Mouse (Mus musculus) heart, adult 2 months (tissue): ENCODE data around the gene Ralbp1. TPM values are rescaled to one million over a fixed set of nuclear protein-coding genes. Genes with fewer than 3 reads are reported as not detected.

ENCODE experiments used
- DNase-seq, 2 experiments: peaks; one replicate each; pipeline ENCODE4 v3.0.0; 2021
- H3K27ac ChIP-seq: fragments of 200-600 bp; 2 replicates; pipeline ENCODE4 v1.8.1; 2022
- H3K27me3 ChIP-seq: fragments of 200-500 bp; 2 replicates; pipeline ENCODE4 v1.6.1; 2012; ENCODE audit warnings: mild to moderate bottlenecking, low read length, inconsistent platforms, mixed read lengths; ENCODE audit not compliant: control insufficient read depth, insufficient read depth
- H3K36me3 ChIP-seq: fragments of 200-500 bp; 2 replicates; pipeline ENCODE4 v1.6.1; 2012; ENCODE audit warnings: low read length, inconsistent platforms; ENCODE audit not compliant: control insufficient read depth, insufficient read depth
- H3K4me1 ChIP-seq: fragments of 200-500 bp; 2 replicates; pipeline ENCODE4 v1.6.1; 2011; ENCODE audit warnings: low read length; ENCODE audit not compliant: control insufficient read depth, insufficient read depth
- H3K4me3 ChIP-seq: fragments of 200-600 bp; 2 replicates; pipeline ENCODE4 v1.8.1; 2022
- H3K79me2 ChIP-seq: fragments of 200-500 bp; replicated peaks from 2 replicates; pipeline ENCODE4 v1.6.1; 2012; ENCODE audit warnings: mild to moderate bottlenecking, inconsistent platforms, low read length, moderate library complexity, mixed read lengths; ENCODE audit not compliant: control insufficient read depth, insufficient read depth
- H3K9ac ChIP-seq: fragments of 200-500 bp; 2 replicates; pipeline ENCODE4 v1.6.1; 2012; ENCODE audit warnings: low read depth, mild to moderate bottlenecking, control low read depth, inconsistent platforms, low read length, mixed read lengths
- CTCF ChIP-seq: fragments of 200-600 bp; IDR thresholded peaks from 2 replicates; pipeline ENCODE4 v1.8.1; 2022; ENCODE audit warnings: antibody characterized with exemption, mild to moderate bottlenecking, moderate library complexity
- EP300 ChIP-seq: fragments of 200-500 bp; IDR thresholded peaks from 2 replicates; pipeline ENCODE4 v1.6.1; 2011; ENCODE audit warnings: low read depth, low read length, control low read depth; ENCODE audit not compliant: insufficient read depth
- POLR2A ChIP-seq: fragments of 200-500 bp; IDR thresholded peaks from 2 replicates; pipeline ENCODE4 v1.6.1; 2011; ENCODE audit warnings: mild to moderate bottlenecking, low read depth, low read length, control low read depth; ENCODE audit not compliant: insufficient read depth
- WGBS: fragments of 180-500 bp; shearing (Covaris S2); methylation state at CpG from one replicate; pipeline ENCODE4 v1.1.7; 2018; 5-methylcytosine and 5-hydroxymethylcytosine counted together
- intact Hi-C: fragments of 180-260 bp; cut with DNase I; formaldehyde crosslinking; loops from one replicate; pipeline ENCODE4 v1.15.1; 2025
- polyA plus RNA-seq: library from polyadenylated mRNA; depleted of rRNA; stranded (reverse); fragments of >200 nt; gene quantifications from 2 replicates; pipeline ENCODE4 v1.2.3, GENCODE M21; 2012
- total RNA-seq, 2 experiments: library from RNA; stranded (reverse); gene quantifications; 2 replicates each; pipeline ENCODE4 v1.2.3; 2021

Ralbp1 gene
- total and polyA plus RNA-seq, 3 experiments, result 16.5 to 39.1 (median 36.0) TPM

- intact Hi-C loops, result no loop called here
- 84% methylated on average over 4 of the region's 4 CpGs for WGBS
- Histone ChIP-seq H3K4me1 (peaks cover 5% of the 10 kb centered on the region), H3K27ac (no peak overlapping the region), H3K4me3 (no peak overlapping the region), H3K36me3 (no peaks in the 10 kb centered on the region), H3K9ac (no peak overlapping the region), H3K27me3 (no peaks in the 10 kb centered on the region), H3K79me2 (peaks cover 9% of the 10 kb centered on the region)
- TF ChIP-seq POLR2A (no peak), EP300 (no peak), CTCF (no peak)
- no peak for DNase-seq
Observed at GRCm38 (mm10) chr17:65873156-65873555, 12.4 kb downstream of the Ralbp1 start.

- no peak overlapping the region for H3K9ac ChIP-seq
- intact Hi-C loops, result no loop called here
- H3K27me3 ChIP-seq, result no peaks in the 10 kb centered on the region
- peaks cover 13% of the 10 kb centered on the region for H3K79me2 ChIP-seq
- DNase-seq, result peak in 1 of 2 experiments; percentile 23
- WGBS, result 46% methylated on average over 6 of the region's 6 CpGs
- no peak overlapping the region for H3K4me3 ChIP-seq
- TF ChIP-seq EP300, result no peak
- TF ChIP-seq POLR2A, result no peak
- TF ChIP-seq CTCF, result peak; percentile 74
- no peak overlapping the region for H3K27ac ChIP-seq
- peaks cover 5% of the 10 kb centered on the region for H3K4me1 ChIP-seq
- H3K36me3 ChIP-seq, result no peaks in the 10 kb centered on the region
Observed at GRCm38 (mm10) chr17:65872652-65873051, 12.9 kb downstream of the Ralbp1 start.

GRCm38 (mm10) chr17:65872051-65872450 lies 13.5 kb downstream of the Ralbp1 start:
- H3K27ac ChIP-seq, result no peak overlapping the region; the same call in 1 of the 2 replicates
- H3K27me3 ChIP-seq, result no peaks in the 10 kb centered on the region
- H3K9ac ChIP-seq, result no peak overlapping the region
- TF ChIP-seq CTCF (no peak), POLR2A (no peak), EP300 (no peak)
- no peaks in the 10 kb centered on the region for H3K36me3 ChIP-seq
- no peak for DNase-seq
- H3K4me3 ChIP-seq, result no peak overlapping the region
- peaks cover 5% of the 10 kb centered on the region for H3K4me1 ChIP-seq
- peaks cover 14% of the 10 kb centered on the region for H3K79me2 ChIP-seq
- intact Hi-C loops, result no loop called here
- 45% methylated on average over 6 of the region's 6 CpGs for WGBS

- intact Hi-C loops, result loop anchor here (2.0 kb wide), 1 partner anchor 91 kb away; no protein-coding TSS in a partner anchor
- no peak overlapping the region for H3K4me3 ChIP-seq
Observed at GRCm38 (mm10) chr17:65871641-65872041, 14.0 kb downstream of the Ralbp1 start.

GRCm38 (mm10) chr17:65870146-65870545 lies 15.5 kb downstream of the Ralbp1 start:
- Histone ChIP-seq H3K4me3 (no peak overlapping the region), H3K27me3 (no peaks in the 10 kb centered on the region), H3K27ac (no peak overlapping the region), H3K79me2 (peaks cover 11% of the 10 kb centered on the region), H3K36me3 (no peaks in the 10 kb centered on the region), H3K9ac (no peak overlapping the region), H3K4me1 (peaks cover 5% of the 10 kb centered on the region)
- DNase-seq, result peak; percentile 67 to 82
- intact Hi-C loops, result loop anchor here (2.0 kb wide), 1 partner anchor 93 kb away; no protein-coding TSS in a partner anchor
- WGBS, result 42% methylated on average over 4 of the region's 4 CpGs
- TF ChIP-seq CTCF, result peak; percentile 89
- TF ChIP-seq POLR2A, result no peak
- TF ChIP-seq EP300, result 0 out of 2 replicates have a peak, but pooled peaks have one; percentile 58

More at GRCm38 (mm10) chr17:65871641-65872041, 14.0 kb downstream of the Ralbp1 start:
- no peak for DNase-seq
- Histone ChIP-seq H3K27ac (no peak overlapping the region; the same call in 1 of the 2 replicates), H3K4me1 (peaks cover 5% of the 10 kb centered on the region), H3K27me3 (no peaks in the 10 kb centered on the region), H3K79me2 (peaks cover 11% of the 10 kb centered on the region), H3K36me3 (no peaks in the 10 kb centered on the region), H3K9ac (no peak overlapping the region)
- WGBS, result 34% methylated on average over 5 of the region's 5 CpGs
- TF ChIP-seq EP300 (no peak), CTCF (no peak), POLR2A (no peak)

- 90% methylated on average over 10 of the region's 10 CpGs for WGBS
Observed at GRCm38 (mm10) chr17:65869720-65870119, 15.9 kb downstream of the Ralbp1 start.

More at GRCm38 (mm10) chr17:65869720-65870119, 15.9 kb downstream of the Ralbp1 start:
- Histone ChIP-seq H3K4me1 (peaks cover 7% of the 10 kb centered on the region), H3K9ac (no peak overlapping the region), H3K27ac (no peak overlapping the region), H3K4me3 (no peak overlapping the region), H3K36me3 (no peaks in the 10 kb centered on the region), H3K79me2 (peaks cover 11% of the 10 kb centered on the region), H3K27me3 (no peaks in the 10 kb centered on the region)
- no peak for TF ChIP-seq CTCF
- no peak for TF ChIP-seq EP300
- TF ChIP-seq POLR2A, result no peak
- intact Hi-C loops, result loop anchor here (2.0 kb wide), 1 partner anchor 93 kb away; no protein-coding TSS in a partner anchor
- DNase-seq, result no peak
